Mouse (Mus musculus): ENCODE data around the gene Patz1. TPM values are rescaled to one million over a fixed set of nuclear protein-coding genes. Genes with fewer than 3 reads are reported as not detected.
A peak's percentile ranks its signal among the peaks of the same experiment; 100 is the strongest.

Gene Patz1
- polyA plus RNA-seq, 1 experiment = 36.3 TPM

GRCm38 (mm10) chr11:3266079-3266685 lies 22.5 kb upstream of the Patz1 start, which contains the start of gene Drg1:
Gene Drg1 (minus strand): TSS chr11:3266415.
- Histone ChIP-seq H3K27ac (ENCODE audit: insufficient read depth, low read depth, low read length) (peak within 1 kb of the TSS; percentile 87), H3K4me3 (ENCODE audit: insufficient read depth, low read depth, low read length) (peak within 1 kb of the TSS; percentile 84), H3K4me1 (ENCODE audit: control insufficient read depth, insufficient read depth, low read length) (peaks cover 8% of the 10 kb centered on the region; the same call in 1 of the 2 replicates), H3K36me3 (ENCODE audit: control insufficient read depth, insufficient read depth, low read length) (peaks cover 4% of the 10 kb centered on the region), H3K27me3 (replicated peaks; ENCODE audit: control insufficient read depth, insufficient read depth, low read length) (no peaks in the 10 kb centered on the region)
- TF ChIP-seq CTCF (conservative IDR thresholded peaks at IDR 0.05; ENCODE audit: insufficient read depth, insufficient read length, low read depth, low read length) (no peak), POLR2A (IDR thresholded peaks at IDR 0.05; ENCODE audit: low read depth, low read length) (peak; percentile 91)
- DNase-seq = peak; percentile 96
- under 1% methylated on average over 72 of the region's 72 CpGs for WGBS

GRCm38 (mm10) chr11:3267133-3267532 lies 21.5 kb upstream of the Patz1 start:
- peaks cover 8% of the 10 kb centered on the region; the same call in 1 of the 2 replicates for H3K4me1 ChIP-seq (ENCODE audit: control insufficient read depth, insufficient read depth, low read length)
- H3K36me3 ChIP-seq (ENCODE audit: control insufficient read depth, insufficient read depth, low read length) = no peaks in the 10 kb centered on the region
- WGBS = 43% methylated on average over 7 of the region's 7 CpGs
- TF ChIP-seq POLR2A (IDR thresholded peaks at IDR 0.05; ENCODE audit: low read depth, low read length) (no peak), CTCF (conservative IDR thresholded peaks at IDR 0.05; ENCODE audit: insufficient read depth, insufficient read length, low read depth, low read length) (no peak)
- H3K27ac ChIP-seq (ENCODE audit: insufficient read depth, low read depth, low read length) = no peak overlapping the region
- DNase-seq = no peak
- no peak overlapping the region; the same call in 1 of the 2 replicates for H3K4me3 ChIP-seq (ENCODE audit: insufficient read depth, low read depth, low read length)
- H3K27me3 ChIP-seq (replicated peaks; ENCODE audit: control insufficient read depth, insufficient read depth, low read length) = no peaks in the 10 kb centered on the region

- no peak for TF ChIP-seq CTCF (conservative IDR thresholded peaks at IDR 0.05; ENCODE audit: insufficient read depth, insufficient read length, low read depth, low read length)
- no peak for TF ChIP-seq POLR2A (IDR thresholded peaks at IDR 0.05; ENCODE audit: low read depth, low read length)
- Histone ChIP-seq H3K36me3 (ENCODE audit: control insufficient read depth, insufficient read depth, low read length) (no peaks in the 10 kb centered on the region), H3K4me3 (ENCODE audit: insufficient read depth, low read depth, low read length) (no peak overlapping the region), H3K4me1 (ENCODE audit: control insufficient read depth, insufficient read depth, low read length) (peaks cover 8% of the 10 kb centered on the region; the same call in 1 of the 2 replicates), H3K27me3 (replicated peaks; ENCODE audit: control insufficient read depth, insufficient read depth, low read length) (no peaks in the 10 kb centered on the region), H3K27ac (ENCODE audit: insufficient read depth, low read depth, low read length) (no peak overlapping the region)
- WGBS = 34% methylated on average over 4 of the region's 4 CpGs
- DNase-seq = no peak
Measured at GRCm38 (mm10) chr11:3269241-3269640, 19.4 kb upstream of the Patz1 start.

- DNase-seq = no peak
- no peak overlapping the region for H3K4me3 ChIP-seq (ENCODE audit: insufficient read depth, low read depth, low read length)
- TF ChIP-seq CTCF (conservative IDR thresholded peaks at IDR 0.05; ENCODE audit: insufficient read depth, insufficient read length, low read depth, low read length) (no peak), POLR2A (IDR thresholded peaks at IDR 0.05; ENCODE audit: low read depth, low read length) (no peak)
- no peak overlapping the region for H3K27ac ChIP-seq (ENCODE audit: insufficient read depth, low read depth, low read length)
- H3K27me3 ChIP-seq (replicated peaks; ENCODE audit: control insufficient read depth, insufficient read depth, low read length) = no peaks in the 10 kb centered on the region
- H3K4me1 ChIP-seq (ENCODE audit: control insufficient read depth, insufficient read depth, low read length) = no peaks in the 10 kb centered on the region
- no peaks in the 10 kb centered on the region for H3K36me3 ChIP-seq (ENCODE audit: control insufficient read depth, insufficient read depth, low read length)
- 50% methylated on average over 5 of the region's 5 CpGs for WGBS
Measured at GRCm38 (mm10) chr11:3278351-3278750, 10.3 kb upstream of the Patz1 start.

- TF ChIP-seq CTCF (conservative IDR thresholded peaks at IDR 0.05; ENCODE audit: insufficient read depth, insufficient read length, low read depth, low read length) (no peak), POLR2A (IDR thresholded peaks at IDR 0.05; ENCODE audit: low read depth, low read length) (no peak)
- 83% methylated on average over 2 of the region's 2 CpGs for WGBS
- H3K27ac ChIP-seq (ENCODE audit: insufficient read depth, low read depth, low read length) = no peak overlapping the region
- H3K4me1 ChIP-seq (ENCODE audit: control insufficient read depth, insufficient read depth, low read length) = no peaks in the 10 kb centered on the region
- no peak overlapping the region for H3K4me3 ChIP-seq (ENCODE audit: insufficient read depth, low read depth, low read length)
- no peaks in the 10 kb centered on the region for H3K27me3 ChIP-seq (replicated peaks; ENCODE audit: control insufficient read depth, insufficient read depth, low read length)
- H3K36me3 ChIP-seq (ENCODE audit: control insufficient read depth, insufficient read depth, low read length) = no peaks in the 10 kb centered on the region
- no peak for DNase-seq
Measured at GRCm38 (mm10) chr11:3279729-3280128, 8.9 kb upstream of the Patz1 start.

- H3K4me3 ChIP-seq (ENCODE audit: insufficient read depth, low read depth, low read length) = no peak overlapping the region
- H3K36me3 ChIP-seq (ENCODE audit: control insufficient read depth, insufficient read depth, low read length) = no peaks in the 10 kb centered on the region
- 61% methylated on average over 6 of the region's 6 CpGs for WGBS
- no peak overlapping the region for H3K27ac ChIP-seq (ENCODE audit: insufficient read depth, low read depth, low read length)
- peaks cover 7% of the 10 kb centered on the region; the same call in 1 of the 2 replicates for H3K4me1 ChIP-seq (ENCODE audit: control insufficient read depth, insufficient read depth, low read length)
- H3K27me3 ChIP-seq (replicated peaks; ENCODE audit: control insufficient read depth, insufficient read depth, low read length) = no peaks in the 10 kb centered on the region
- TF ChIP-seq POLR2A (IDR thresholded peaks at IDR 0.05; ENCODE audit: low read depth, low read length) = no peak
- TF ChIP-seq CTCF (conservative IDR thresholded peaks at IDR 0.05; ENCODE audit: insufficient read depth, insufficient read length, low read depth, low read length) = no peak
- DNase-seq = no peak
Measured at GRCm38 (mm10) chr11:3282887-3283286, 5.8 kb upstream of the Patz1 start.

- 95% methylated on average over 6 of the region's 6 CpGs for WGBS
- H3K27ac ChIP-seq (ENCODE audit: insufficient read depth, low read depth, low read length) = no peak overlapping the region
- no peak for TF ChIP-seq POLR2A (IDR thresholded peaks at IDR 0.05; ENCODE audit: low read depth, low read length)
- no peak for TF ChIP-seq CTCF (conservative IDR thresholded peaks at IDR 0.05; ENCODE audit: insufficient read depth, insufficient read length, low read depth, low read length)
- H3K4me3 ChIP-seq (ENCODE audit: insufficient read depth, low read depth, low read length) = no peak overlapping the region
- H3K36me3 ChIP-seq (ENCODE audit: control insufficient read depth, insufficient read depth, low read length) = no peaks in the 10 kb centered on the region
- peaks cover 8% of the 10 kb centered on the region; the same call in 1 of the 2 replicates for H3K4me1 ChIP-seq (ENCODE audit: control insufficient read depth, insufficient read depth, low read length)
- DNase-seq = no peak
- H3K27me3 ChIP-seq (replicated peaks; ENCODE audit: control insufficient read depth, insufficient read depth, low read length) = no peaks in the 10 kb centered on the region
Measured at GRCm38 (mm10) chr11:3283645-3284044, 5.0 kb upstream of the Patz1 start.

Measured in kidney, adult 2 months (tissue).